Mouse (Mus musculus) megakaryocyte, embryonic 14.5 days (primary cell): ENCODE results near the gene Tead2.

Experiments used
- FLI1 ChIP-seq: IDR thresholded peaks from 2 replicates; pipeline ENCODE4 v1.6.1; 2012; ENCODE audit warnings: low read length, inconsistent platforms, mixed read lengths
- GATA1 ChIP-seq: IDR thresholded peaks from 3 replicates; pipeline ENCODE4 v1.6.1; 2012; ENCODE audit warnings: mixed read lengths, low read length, inconsistent platforms, borderline replicate concordance

- TF ChIP-seq GATA1 (no peak), FLI1 (no peak)
Measured at GRCm38 (mm10) chr7:45175929-45176328, 39.6 kb upstream of the Tead2 start.
